ENCODE assay signal across 20 mouse cellular contexts in genomic region chr8:115742646-115743045, GRCm38 (mm10). TPM values are rescaled to one million over a fixed set of nuclear protein-coding genes. Genes with fewer than 3 reads are reported as not detected.
A peak's percentile ranks its signal among the peaks of the same experiment; 100 is the strongest.
DNase-seq lines count a peak whose midpoint lies in the region; ATAC-seq and TF ChIP-seq lines count a peak whose summit lies in the region.
"Had no signal": no experiment of that assay in that cellular context is flagged by ENCODE, and none has a peak within 500 bp of the region (broad histone marks: within the 10 kb centered on the region; RNA-seq: fewer than 3 reads in every experiment).

No protein-coding gene starts in this region.

- H3K27me3 ChIP-seq in intestine, postnatal 0 days (replicated peaks; ENCODE audit: control insufficient read depth, insufficient read depth, low read length): no peaks in the 10 kb centered on the region
- 0 out of 2 replicates have a peak, but pooled peaks cover 2% of the 10 kb centered on the region for H3K27me3 ChIP-seq in heart, embryonic 11.5 days (ENCODE audit: control insufficient read depth, insufficient read depth, low read length)
- H3K27me3 ChIP-seq in hindbrain, embryonic 11.5 days (ENCODE audit: control insufficient read depth, insufficient read depth, low read length): no peaks in the 10 kb centered on the region
- H3K27me3 ChIP-seq: kidney, embryonic 15.5 days; limb, embryonic 12.5 days; megakaryocyte, embryonic 14.5 days had no signal

- H3K9ac ChIP-seq in intestine, postnatal 0 days (ENCODE audit: low read depth, low read length): no peak overlapping the region
- no peak overlapping the region for H3K9ac ChIP-seq in heart, embryonic 11.5 days (ENCODE audit: low read depth, low read length)
- H3K9ac ChIP-seq in hindbrain, embryonic 11.5 days (ENCODE audit: low read depth, low read length): no peak overlapping the region
- H3K9ac ChIP-seq: kidney, embryonic 15.5 days; limb, embryonic 12.5 days; liver, embryonic 14.5 days had no signal

- peak; percentile 24 to 46 for DNase-seq in frontal cortex, postnatal 36 days (ENCODE audit: low spot score in 2 of 2)
- no peak for DNase-seq in frontal cortex, postnatal 25 days (ENCODE audit: low spot score in 2 of 2)
- DNase-seq in right cerebral cortex, postnatal 25 days: peak; percentile 32
- DNase-seq in right cerebral cortex, postnatal 10 days (ENCODE audit: low spot score in 2 of 2): no peak
- DNase-seq in kidney, postnatal 10 days: no peak
- DNase-seq in hindbrain, embryonic 11.5 days (ENCODE audit: low spot score): no peak
- DNase-seq: adrenal gland, adult 8-10 months; cerebellum, adult 9-11 months; heart, adult 2 months had no signal

- H3K4me2 ChIP-seq in intestine, postnatal 0 days (replicated peaks; ENCODE audit: low read depth): no peak overlapping the region
- no peak overlapping the region for H3K4me2 ChIP-seq in heart, embryonic 11.5 days
- no peak overlapping the region for H3K4me2 ChIP-seq in hindbrain, embryonic 11.5 days (replicated peaks; ENCODE audit: low read depth, low read length)
- H3K4me2 ChIP-seq: kidney, embryonic 15.5 days; limb, embryonic 12.5 days had no signal

- H3K27ac ChIP-seq in intestine, postnatal 0 days (ENCODE audit: low read depth, low read length): no peak overlapping the region
- no peak overlapping the region for H3K27ac ChIP-seq in heart, embryonic 11.5 days (ENCODE audit: low read depth, low read length)
- no peak overlapping the region for H3K27ac ChIP-seq in hindbrain, embryonic 11.5 days (ENCODE audit: low read depth, low read length)
- H3K27ac ChIP-seq: heart, adult 2 months; hindbrain, postnatal 0 days; kidney, embryonic 15.5 days; layer of hippocampus, adult 2 months; limb, embryonic 12.5 days; liver, embryonic 14.5 days had no signal

- ATAC-seq in intestine, postnatal 0 days: peak; percentile 69
- ATAC-seq in heart, embryonic 11.5 days (replicated peaks; ENCODE audit: insufficient number of reproducible peaks, low FRiP score, low TSS enrichment): no peak
- ATAC-seq in hindbrain, embryonic 11.5 days (ENCODE audit: low FRiP score): no peak
- ATAC-seq: forebrain, embryonic 14.5 days; hindbrain, postnatal 0 days; lung, postnatal 0 days had no signal

- no peaks in the 10 kb centered on the region for H3K4me1 ChIP-seq in intestine, postnatal 0 days (replicated peaks; ENCODE audit: control insufficient read depth, insufficient read depth, low read length)
- no peaks in the 10 kb centered on the region for H3K4me1 ChIP-seq in heart, embryonic 11.5 days (ENCODE audit: control insufficient read depth, insufficient read depth, low read length)
- H3K4me1 ChIP-seq in hindbrain, embryonic 11.5 days (replicated peaks; ENCODE audit: control insufficient read depth, insufficient read depth, low read length): no peaks in the 10 kb centered on the region
- H3K4me1 ChIP-seq: kidney, embryonic 15.5 days; limb, embryonic 12.5 days; megakaryocyte, embryonic 14.5 days had no signal

- no peaks in the 10 kb centered on the region for H3K9me3 ChIP-seq in intestine, postnatal 0 days (ENCODE audit: control insufficient read depth)
- no peaks in the 10 kb centered on the region for H3K9me3 ChIP-seq in heart, embryonic 11.5 days (replicated peaks; ENCODE audit: control insufficient read depth, low read length)
- no peaks in the 10 kb centered on the region for H3K9me3 ChIP-seq in hindbrain, embryonic 11.5 days (ENCODE audit: control insufficient read depth, low read length)
- H3K9me3 ChIP-seq: kidney, embryonic 15.5 days; limb, embryonic 12.5 days had no signal

- no peak for TF ChIP-seq CTCF in intestine, postnatal 0 days (IDR thresholded peaks at IDR 0.05; ENCODE audit: low read depth)

- H3K36me3 ChIP-seq in intestine, postnatal 0 days (ENCODE audit: control insufficient read depth, insufficient read depth): no peaks in the 10 kb centered on the region
- no peaks in the 10 kb centered on the region for H3K36me3 ChIP-seq in heart, embryonic 11.5 days (ENCODE audit: control insufficient read depth, insufficient read depth, low read length)
- H3K36me3 ChIP-seq in hindbrain, embryonic 11.5 days (ENCODE audit: control insufficient read depth, insufficient read depth, low read length): no peaks in the 10 kb centered on the region
- H3K36me3 ChIP-seq: G1E; kidney, embryonic 15.5 days; limb, embryonic 12.5 days had no signal

- no peak overlapping the region for H3K4me3 ChIP-seq in intestine, postnatal 0 days (ENCODE audit: low read depth, low read length)
- no peak overlapping the region for H3K4me3 ChIP-seq in heart, embryonic 11.5 days (ENCODE audit: low read depth, low read length)
- H3K4me3 ChIP-seq in hindbrain, embryonic 11.5 days (ENCODE audit: low read depth, low read length): no peak overlapping the region
- H3K4me3 ChIP-seq: heart, adult 2 months; kidney, embryonic 15.5 days; layer of hippocampus, adult 2 months; limb, embryonic 12.5 days; megakaryocyte, embryonic 14.5 days had no signal

- 70% methylated on average over 6 of the region's 6 CpGs for WGBS in intestine, postnatal 0 days
- 79% methylated on average over 6 of the region's 6 CpGs for WGBS in heart, embryonic 11.5 days (ENCODE audit: insufficient replicate concordance)
- WGBS in hindbrain, embryonic 11.5 days: 93% methylated on average over 6 of the region's 6 CpGs

RNA-seq across cellular contexts. Expression of gene Maf, which starts 35.1 kb away (rescaled TPM):
- 23.9 and 31.6 TPM in 2 replicates for polyA plus RNA-seq in intestine, postnatal 0 days (2015; fragmentation: Nextera tagmentation; extraction: Ambion mirVana)
- polyA plus RNA-seq in heart, embryonic 11.5 days (2014; fragmentation: Nextera tagmentation; extraction: Ambion mirVana): 2.1 and 2.4 TPM in 2 replicates
- 5.5 and 7.5 TPM in 2 replicates for polyA plus RNA-seq in hindbrain, embryonic 11.5 days (2014; fragmentation: Nextera tagmentation; extraction: Ambion mirVana)
- polyA plus RNA-seq: G1E had no signal

Comparison
In these comparisons a context has a peak if more than half of its experiments do, and no peak if none do; other contexts are left out.
1. DNase-seq: peak in frontal cortex, postnatal 36 days (2 of 2) and right cerebral cortex, postnatal 25 days (single experiment); none in frontal cortex, postnatal 25 days (0 of 2), right cerebral cortex, postnatal 10 days (0 of 2), kidney, postnatal 10 days (single experiment) and hindbrain, embryonic 11.5 days (single experiment).